In the genomic region with DNA sequence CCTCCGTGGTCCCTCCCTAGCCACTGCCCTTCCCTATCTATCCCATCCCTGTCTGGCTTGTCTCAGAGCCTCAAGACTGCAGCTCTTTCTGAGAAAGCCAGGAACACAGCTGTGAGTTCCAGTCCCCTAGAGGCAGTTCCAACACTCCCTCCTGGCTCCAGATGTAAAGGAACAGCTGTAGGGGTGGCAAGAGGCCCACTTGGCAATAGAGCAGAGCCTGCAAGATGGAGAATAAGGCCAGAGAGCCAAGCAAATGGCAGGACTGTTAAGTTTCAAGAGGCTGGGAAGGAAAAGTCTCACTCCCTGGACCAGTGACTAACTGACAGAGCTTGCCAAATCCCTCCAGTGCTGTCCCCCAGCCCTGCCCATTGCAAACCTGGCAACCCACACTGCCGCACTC, we compare ENCODE assay signal across 8 mouse cellular contexts.
DNase-seq lines count a peak whose midpoint lies in the region; ATAC-seq and TF ChIP-seq lines count a peak whose summit lies in the region.

No protein-coding gene starts in this region.

- TF ChIP-seq CTCF in brain, embryonic 14.5 days (IDR thresholded peaks at IDR 0.05; ENCODE audit: borderline replicate concordance, extremely low read depth, insufficient read depth, insufficient read length): no peak

- peak; percentile 29; the same call in 1 of the 2 replicates for ATAC-seq in heart, embryonic 13.5 days (ENCODE audit: extremely low read depth, insufficient number of reproducible peaks, low FRiP score, low TSS enrichment)
- no peak for ATAC-seq in cerebellum, adult (ENCODE audit: insufficient number of reproducible peaks, low FRiP score, low TSS enrichment)
- ATAC-seq in megakaryocyte, adult 5-6 weeks (ENCODE audit: poor library complexity, severe bottlenecking): no peak

- no peaks in the 10 kb centered on the region for H3K9me3 ChIP-seq in heart, embryonic 13.5 days

- no peak overlapping the region for H3K4me3 ChIP-seq in heart, embryonic 13.5 days

- peak overlapping the region; percentile 84 for H3K27ac ChIP-seq in heart, embryonic 13.5 days (replicated peaks)

- TF ChIP-seq POLR2A in brain, embryonic 14.5 days (IDR thresholded peaks at IDR 0.05; ENCODE audit: borderline replicate concordance, extremely low read depth, insufficient read depth, insufficient read length, poor library complexity, severe bottlenecking): no peak

- H3K4me1 ChIP-seq in heart, embryonic 13.5 days: peaks cover 61% of the 10 kb centered on the region

- H3K36me3 ChIP-seq in heart, embryonic 13.5 days: peaks cover 35% of the 10 kb centered on the region

- DNase-seq in adrenal gland, adult (ENCODE audit: inconsistent age in 2 of 2, low spot score in 1 of 2): peak; percentile 35 to 78
- no peak for DNase-seq in adrenal gland, adult 8-10 months
- peak; percentile 21 for DNase-seq in brain, embryonic 14.5 days (ENCODE audit: low read depth)
- DNase-seq in kidney, postnatal 4 days: peak; percentile 85 to 87
- peak; percentile 86 for DNase-seq in ovary, postnatal 14 days (ENCODE audit: low spot score)

- H3K9ac ChIP-seq in heart, embryonic 13.5 days: no peak overlapping the region

- H3K4me2 ChIP-seq in heart, embryonic 13.5 days: peak overlapping the region; percentile 27

- no peaks in the 10 kb centered on the region for H3K27me3 ChIP-seq in heart, embryonic 13.5 days (replicated peaks)

- WGBS in heart, embryonic 13.5 days: 53% methylated on average over 2 of the region's 2 CpGs
